Mouse (Mus musculus): ENCODE data around the gene Art5.

Art5 gene

GRCm38 (mm10) chr7:102109171-102109570 is at the start of gene Art5:
Art5 (minus strand) TSS chr7:102109489.
- DNase-seq (ENCODE audit: low read depth, low spot score) = no peak

DNA sequence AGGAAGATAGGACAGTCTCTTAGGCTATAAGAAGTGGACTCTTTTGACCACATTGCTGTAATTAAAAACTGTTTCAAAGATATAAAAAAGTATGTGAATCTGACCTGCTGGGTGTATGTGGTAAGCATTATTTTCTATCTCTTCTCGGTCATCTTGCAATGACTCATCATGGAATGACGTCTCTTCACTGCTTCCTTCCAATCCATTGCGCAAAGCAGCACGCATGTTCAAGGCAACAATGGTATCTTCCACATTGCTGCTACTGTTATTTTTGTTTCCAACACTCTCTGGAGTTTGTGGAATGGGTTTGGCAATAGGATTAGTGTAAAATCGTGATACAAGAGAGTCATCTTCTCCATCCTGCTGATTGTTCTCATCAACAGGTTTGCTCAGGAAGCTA is 44.4 kb upstream of the Art5 start:
- DNase-seq (ENCODE audit: low read depth, low spot score) = no peak

GRCm38 (mm10) chr7:102137898-102138297 is 28.6 kb upstream of the Art5 start:
- DNase-seq (ENCODE audit: low read depth, low spot score) = no peak

DNA sequence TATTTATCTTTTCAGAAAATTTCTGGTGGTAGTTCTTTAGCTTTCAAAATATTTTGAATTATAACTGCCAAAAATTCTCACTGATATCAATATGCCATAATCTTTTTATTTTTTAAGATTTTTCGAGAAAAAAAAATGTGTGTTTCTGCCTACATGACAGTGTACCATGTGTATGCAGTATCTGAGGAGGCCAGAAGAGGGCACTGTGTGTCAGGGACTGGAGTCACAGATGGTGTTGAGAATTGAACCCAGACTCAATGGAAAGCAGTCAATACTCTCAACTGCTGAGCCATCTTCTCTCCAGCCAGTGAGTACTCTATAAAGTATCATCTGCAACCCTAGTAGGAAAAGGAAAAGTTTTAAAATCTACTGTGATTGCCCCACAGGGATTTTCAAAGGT is 28.2 kb upstream of the Art5 start:
- peak; percentile 77 for DNase-seq (ENCODE audit: low read depth, low spot score)

- DNase-seq (ENCODE audit: low read depth, low spot score) = peak; percentile 48
Measured at GRCm38 (mm10) chr7:102132395-102132794, 23.1 kb upstream of the Art5 start.

- DNase-seq (ENCODE audit: low read depth, low spot score) = no peak
Measured at GRCm38 (mm10) chr7:102120326-102120725, 11.0 kb upstream of the Art5 start.

- no peak for DNase-seq (ENCODE audit: low read depth, low spot score)
Measured at GRCm38 (mm10) chr7:102117382-102117781, 8.1 kb upstream of the Art5 start.

DNA sequence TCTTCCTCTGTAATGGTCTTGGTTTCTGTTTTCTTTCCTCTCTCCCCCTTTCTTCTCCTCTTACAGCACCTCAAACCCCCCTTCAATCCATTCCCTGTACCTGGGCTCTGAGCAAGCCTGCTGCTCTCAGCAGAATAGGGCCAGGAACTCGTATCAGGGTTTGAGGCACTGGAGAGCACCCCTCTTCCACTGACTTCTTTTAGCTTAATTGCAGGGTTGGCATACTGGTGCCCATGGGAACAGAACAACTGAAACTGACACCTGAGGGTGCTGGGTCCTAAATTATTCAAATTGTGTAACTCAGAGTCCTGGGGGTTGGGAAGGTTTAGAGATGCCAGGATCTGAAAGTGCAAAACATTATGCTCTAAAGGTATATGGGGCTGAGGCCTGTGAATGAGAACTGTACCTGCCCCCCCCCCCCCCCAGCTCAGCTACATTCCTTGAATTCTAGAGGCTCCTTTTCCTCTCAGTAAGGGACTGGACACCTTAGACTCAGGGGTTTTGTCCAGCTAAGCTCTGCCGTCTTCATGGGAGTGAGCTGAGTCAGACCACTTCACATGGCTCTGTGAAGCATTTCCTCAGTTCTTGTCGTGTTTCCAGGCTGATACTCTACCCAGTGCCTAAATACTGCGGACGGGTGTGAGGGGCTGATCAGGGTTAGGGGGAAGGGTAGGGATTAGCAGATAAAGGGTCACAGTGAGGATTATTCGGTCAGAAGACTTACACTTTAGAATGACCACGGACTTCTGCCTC is 7.5 kb upstream of the Art5 start, which contains the start of gene Chrna10:
Gene Chrna10, minus strand, starts transcription at position 250 of the 753 bp plus-strand sequence.
- DNase-seq (ENCODE audit: low read depth, low spot score) = no peak

- DNase-seq (ENCODE audit: low read depth, low spot score) = peak; percentile 61
Measured at GRCm38 (mm10) chr7:102113151-102113729, 4.0 kb upstream of the Art5 start.

- no peak for DNase-seq (ENCODE audit: low read depth, low spot score)
Measured at GRCm38 (mm10) chr7:102109746-102110145, 457 bp upstream of the Art5 start.

- no peak for DNase-seq (ENCODE audit: low read depth, low spot score)
Measured at GRCm38 (mm10) chr7:102108206-102108605, 1.1 kb downstream of the Art5 start.

GRCm38 (mm10) chr7:102106700-102107141 is 2.6 kb downstream of the Art5 start:
- DNase-seq (ENCODE audit: low read depth, low spot score) = peak; percentile 58

- no peak for DNase-seq (ENCODE audit: low read depth, low spot score)
Measured at GRCm38 (mm10) chr7:102104126-102104525, 5.2 kb downstream of the Art5 start.

GRCm38 (mm10) chr7:102103555-102103954 is 5.7 kb downstream of the Art5 start:
- no peak for DNase-seq (ENCODE audit: low read depth, low spot score)

DNA sequence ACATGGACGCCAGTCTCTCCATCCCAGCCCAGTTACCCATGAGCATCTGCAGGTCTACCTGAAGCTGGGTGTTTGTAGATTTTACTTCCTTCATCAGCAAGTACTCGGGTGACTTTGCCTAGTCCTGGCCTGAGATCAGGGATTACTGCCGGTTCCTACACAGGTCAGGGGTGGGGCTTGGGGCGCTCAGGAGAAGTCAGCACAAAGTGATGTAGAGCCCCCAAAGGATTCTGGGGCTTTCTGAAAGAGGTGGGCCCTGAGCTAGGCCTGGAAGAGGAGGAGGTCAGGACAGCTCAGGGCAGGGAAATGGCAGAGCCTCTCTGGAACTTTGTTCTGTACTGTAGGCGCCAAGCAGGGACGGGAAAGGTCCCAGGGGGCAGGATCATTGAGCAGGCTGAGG is 6.6 kb downstream of the Art5 start:
- DNase-seq (ENCODE audit: low read depth, low spot score) = peak; percentile 56

DNA sequence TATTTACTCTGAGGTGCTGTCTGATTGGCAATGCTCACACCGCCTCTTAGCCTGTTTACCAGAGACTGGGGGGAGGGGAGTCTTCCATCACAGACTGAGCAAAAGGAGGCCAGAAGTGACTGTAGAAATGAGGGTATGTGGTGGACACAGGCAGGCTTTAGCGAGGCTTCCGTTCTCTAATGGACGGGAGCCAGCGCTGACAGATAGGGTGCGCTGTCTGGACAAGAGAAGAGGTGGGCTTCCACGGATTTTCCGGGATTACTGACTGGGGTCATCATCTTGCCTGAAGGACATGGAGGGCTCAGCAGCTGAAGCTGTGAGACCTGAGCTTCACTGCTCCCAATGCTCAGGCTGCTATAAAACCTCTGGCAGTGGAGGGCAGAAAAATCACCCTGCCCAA is 7.0 kb downstream of the Art5 start:
- DNase-seq (ENCODE audit: low read depth, low spot score) = no peak

GRCm38 (mm10) chr7:102101487-102101886 is 7.8 kb downstream of the Art5 start, which contains the start of gene Art1:
Art1 (plus strand) TSS chr7:102101743.
- DNase-seq (ENCODE audit: low read depth, low spot score) = no peak

GRCm38 (mm10) chr7:102100868-102101267 is 8.4 kb downstream of the Art5 start:
- no peak for DNase-seq (ENCODE audit: low read depth, low spot score)

GRCm38 (mm10) chr7:102099760-102100661 is 9.3 kb downstream of the Art5 start:
- peak; percentile 91 for DNase-seq (ENCODE audit: low read depth, low spot score)

DNA sequence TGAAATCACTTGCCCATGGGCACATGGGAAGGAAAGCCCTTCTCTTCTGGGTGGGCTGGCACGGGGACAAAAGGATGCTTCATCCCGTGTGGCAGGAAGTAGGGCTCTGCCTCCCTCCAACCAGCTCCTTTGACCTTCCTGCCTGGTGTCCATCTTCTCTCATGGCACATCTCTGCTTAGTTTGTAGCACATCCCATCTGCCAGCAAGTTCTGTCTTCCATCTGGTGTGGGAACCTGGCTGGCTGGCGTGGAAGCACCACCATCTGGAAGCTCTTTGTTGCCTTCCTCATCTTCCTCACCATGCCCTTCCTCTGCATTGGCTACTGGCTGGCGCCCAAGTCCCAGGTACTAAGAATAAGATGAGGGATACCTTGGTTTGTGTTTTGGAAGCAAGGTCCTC is 22.0 kb downstream of the Art5 start:
- DNase-seq (ENCODE audit: low read depth, low spot score) = no peak

DNA sequence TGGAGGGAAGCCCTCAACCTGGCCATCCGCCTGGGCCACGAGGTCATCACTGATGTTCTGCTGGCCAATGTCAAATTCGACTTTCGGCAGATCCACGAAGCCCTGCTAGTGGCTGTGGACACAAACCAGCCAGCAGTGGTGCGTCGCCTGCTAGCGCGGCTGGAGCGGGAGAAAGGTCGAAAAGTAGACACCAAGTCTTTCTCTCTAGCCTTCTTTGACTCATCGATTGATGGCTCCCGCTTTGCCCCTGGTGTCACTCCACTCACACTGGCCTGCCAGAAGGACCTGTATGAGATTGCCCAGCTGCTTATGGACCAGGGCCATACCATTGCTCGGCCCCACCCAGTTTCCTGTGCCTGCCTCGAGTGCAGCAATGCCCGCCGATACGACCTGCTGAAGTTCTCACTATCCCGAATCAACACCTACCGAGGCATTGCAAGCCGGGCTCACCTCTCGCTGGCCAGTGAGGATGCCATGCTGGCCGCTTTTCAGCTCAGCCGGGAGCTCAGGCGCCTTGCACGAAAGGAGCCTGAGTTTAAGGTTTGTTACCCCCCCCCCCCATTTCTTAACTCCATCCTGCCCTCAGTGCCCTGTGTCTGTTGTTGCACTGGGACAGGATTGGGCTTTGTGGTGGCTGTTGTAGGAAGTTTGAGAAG is 25.1 kb downstream of the Art5 start:
- DNase-seq (ENCODE audit: low read depth, low spot score) = no peak

DNA sequence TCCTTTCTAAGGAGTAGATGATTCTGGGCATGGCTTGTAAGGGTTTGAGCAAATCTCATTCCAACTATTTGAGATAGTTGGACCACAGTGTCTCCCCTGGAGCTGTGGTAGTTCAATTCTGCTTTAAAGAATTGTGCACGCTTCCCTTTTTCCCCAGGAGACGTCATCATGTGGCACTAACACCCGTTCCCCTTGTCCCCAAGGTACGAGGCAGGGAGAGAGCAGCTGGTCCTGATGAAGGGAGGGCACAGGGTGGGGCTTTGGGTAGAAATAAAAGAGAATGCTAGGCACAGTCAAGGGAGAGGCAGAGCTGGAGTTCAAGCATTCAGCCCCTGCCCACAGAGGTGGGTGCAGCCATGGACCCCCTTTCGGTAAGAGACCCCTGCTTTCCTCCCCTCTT is 26.5 kb downstream of the Art5 start, which contains the start of gene Trpc2:
Gene Trpc2, plus strand, starts transcription at position 301 of the 400 bp plus-strand sequence.
- no peak for DNase-seq (ENCODE audit: low read depth, low spot score)

Measured in ZHBTc4 (cell line).